Mouse (Mus musculus): ENCODE measurements around the gene Clic4. TPM values are rescaled to one million over a fixed set of nuclear protein-coding genes. Genes with fewer than 3 reads are reported as not detected.

Gene Clic4
- polyA plus RNA-seq, 1 experiment, result 34.8 TPM

DNA sequence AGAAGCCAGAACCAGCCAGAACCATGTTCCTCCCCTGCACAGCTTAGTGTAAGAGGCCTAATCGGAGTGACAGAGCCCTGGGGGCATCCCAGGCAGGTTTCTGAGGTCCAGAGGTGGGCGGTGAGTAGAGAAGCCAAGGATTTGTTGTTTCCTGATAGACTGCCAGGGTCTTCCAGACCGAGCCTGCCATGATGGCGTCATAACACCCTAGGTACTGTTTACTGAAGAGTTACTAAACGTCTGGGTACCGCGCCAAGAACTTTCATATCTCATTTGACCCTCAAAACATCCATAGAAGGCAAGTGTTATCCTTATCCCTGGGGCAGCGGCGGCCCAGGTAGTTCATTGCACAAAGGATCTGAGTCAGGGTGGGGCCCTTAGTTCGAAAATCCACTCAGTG is 26.1 kb upstream of the Clic4 start:
- no peak overlapping the region for H3K27ac ChIP-seq (ENCODE audit: control insufficient read depth, insufficient read depth, low read depth, low read length, poor library complexity)
- no peak overlapping the region for H3K4me3 ChIP-seq (replicated peaks; ENCODE audit: control insufficient read depth, low read depth, low read length)
- WGBS, result 74% methylated on average over 10 of the region's 10 CpGs
- TF ChIP-seq POLR2A (IDR thresholded peaks at IDR 0.05; ENCODE audit: borderline replicate concordance, control insufficient read depth, low read depth, low read length) (no peak), CTCF (IDR thresholded peaks at IDR 0.05; ENCODE audit: control insufficient read depth, insufficient read depth, low read length) (no peak)
- H3K4me1 ChIP-seq (ENCODE audit: control insufficient read depth, insufficient read depth, low read length), result peaks cover 1% of the 10 kb centered on the region

DNA sequence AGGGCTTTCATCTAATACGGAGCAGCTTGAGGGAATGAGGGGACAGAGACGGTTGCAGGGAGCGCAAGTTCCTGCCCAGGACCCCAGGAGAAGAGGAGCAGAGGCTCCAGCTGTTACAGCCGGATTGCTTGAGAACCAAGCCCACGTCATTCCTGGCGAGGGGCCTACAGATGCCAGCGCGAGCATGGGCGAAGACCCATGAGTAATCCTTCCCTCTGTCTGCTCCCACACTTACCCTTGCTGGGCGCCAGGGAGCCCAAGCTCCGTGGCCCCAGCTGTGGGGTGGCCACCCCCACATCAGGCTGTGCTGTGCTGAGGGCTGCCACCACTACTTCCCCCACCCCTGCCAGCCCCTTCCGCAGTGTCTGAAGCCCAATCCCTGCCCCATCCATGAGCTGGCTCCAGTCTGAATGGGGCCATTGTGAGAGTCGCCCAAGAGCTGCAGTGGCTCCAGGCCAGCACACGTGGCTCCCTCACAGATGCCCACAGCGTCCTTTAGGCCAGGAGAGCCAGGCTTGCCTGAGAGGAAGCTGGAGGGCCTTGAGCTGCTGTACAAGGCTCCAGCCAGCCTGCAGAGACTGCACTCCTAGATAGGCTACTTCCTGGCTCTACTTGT is 25.4 kb upstream of the Clic4 start:
- 73% methylated on average over 15 of the region's 15 CpGs for WGBS
- H3K4me1 ChIP-seq (ENCODE audit: control insufficient read depth, insufficient read depth, low read length), result peaks cover 1% of the 10 kb centered on the region
- no peak overlapping the region for H3K4me3 ChIP-seq (replicated peaks; ENCODE audit: control insufficient read depth, low read depth, low read length)
- TF ChIP-seq POLR2A (IDR thresholded peaks at IDR 0.05; ENCODE audit: borderline replicate concordance, control insufficient read depth, low read depth, low read length) (no peak), CTCF (IDR thresholded peaks at IDR 0.05; ENCODE audit: control insufficient read depth, insufficient read depth, low read length) (no peak)
- no peak overlapping the region for H3K27ac ChIP-seq (ENCODE audit: control insufficient read depth, insufficient read depth, low read depth, low read length, poor library complexity)

DNA sequence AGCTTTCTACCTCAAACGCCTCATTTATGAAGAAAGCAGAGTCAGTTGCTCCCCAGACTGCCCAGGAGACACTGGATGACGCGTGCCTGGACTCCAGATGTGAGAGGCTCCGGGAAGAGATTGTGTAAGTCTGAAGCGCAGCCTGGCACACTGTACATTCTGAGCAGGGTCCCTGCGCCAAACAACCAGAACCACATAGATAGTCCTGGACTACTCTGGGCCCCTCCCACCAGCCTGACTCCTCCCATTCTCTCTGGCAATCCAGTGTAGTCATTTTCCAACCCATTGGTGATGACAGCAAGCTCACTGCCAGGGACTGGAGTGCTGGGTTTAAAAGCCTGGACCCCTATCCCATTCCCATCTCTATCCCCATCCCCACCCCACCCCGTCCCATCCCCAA is 24.5 kb upstream of the Clic4 start:
- no peak overlapping the region for H3K27ac ChIP-seq (ENCODE audit: control insufficient read depth, insufficient read depth, low read depth, low read length, poor library complexity)
- no peak overlapping the region for H3K4me3 ChIP-seq (replicated peaks; ENCODE audit: control insufficient read depth, low read depth, low read length)
- peaks cover 3% of the 10 kb centered on the region for H3K4me1 ChIP-seq (ENCODE audit: control insufficient read depth, insufficient read depth, low read length)
- no peak for TF ChIP-seq CTCF (IDR thresholded peaks at IDR 0.05; ENCODE audit: control insufficient read depth, insufficient read depth, low read length)
- TF ChIP-seq POLR2A (IDR thresholded peaks at IDR 0.05; ENCODE audit: borderline replicate concordance, control insufficient read depth, low read depth, low read length), result no peak
- WGBS, result 78% methylated on average over 7 of the region's 7 CpGs

DNA sequence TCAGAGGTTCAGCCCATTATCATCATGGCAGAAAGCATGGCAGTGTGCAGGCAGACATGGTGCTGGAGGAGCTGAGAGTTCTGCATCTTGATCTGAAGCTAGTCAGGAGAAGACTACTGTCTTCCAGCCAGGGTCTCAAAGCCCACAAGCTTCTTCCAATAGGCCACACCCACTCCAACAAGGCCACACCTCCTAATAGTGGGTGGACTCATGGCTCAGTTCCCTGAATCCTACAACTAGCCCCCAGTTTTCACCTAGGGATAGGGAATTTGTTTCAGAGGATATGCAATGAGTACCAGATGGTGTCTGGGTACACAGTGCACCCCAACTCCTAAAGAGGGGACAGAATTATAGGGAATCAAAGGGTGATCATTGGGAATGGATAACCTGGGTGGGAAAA is 24.0 kb upstream of the Clic4 start:
- H3K4me1 ChIP-seq (ENCODE audit: control insufficient read depth, insufficient read depth, low read length), result peaks cover 3% of the 10 kb centered on the region
- TF ChIP-seq POLR2A (IDR thresholded peaks at IDR 0.05; ENCODE audit: borderline replicate concordance, control insufficient read depth, low read depth, low read length) (no peak), CTCF (IDR thresholded peaks at IDR 0.05; ENCODE audit: control insufficient read depth, insufficient read depth, low read length) (no peak)
- no peak overlapping the region for H3K27ac ChIP-seq (ENCODE audit: control insufficient read depth, insufficient read depth, low read depth, low read length, poor library complexity)
- H3K4me3 ChIP-seq (replicated peaks; ENCODE audit: control insufficient read depth, low read depth, low read length), result no peak overlapping the region

DNA sequence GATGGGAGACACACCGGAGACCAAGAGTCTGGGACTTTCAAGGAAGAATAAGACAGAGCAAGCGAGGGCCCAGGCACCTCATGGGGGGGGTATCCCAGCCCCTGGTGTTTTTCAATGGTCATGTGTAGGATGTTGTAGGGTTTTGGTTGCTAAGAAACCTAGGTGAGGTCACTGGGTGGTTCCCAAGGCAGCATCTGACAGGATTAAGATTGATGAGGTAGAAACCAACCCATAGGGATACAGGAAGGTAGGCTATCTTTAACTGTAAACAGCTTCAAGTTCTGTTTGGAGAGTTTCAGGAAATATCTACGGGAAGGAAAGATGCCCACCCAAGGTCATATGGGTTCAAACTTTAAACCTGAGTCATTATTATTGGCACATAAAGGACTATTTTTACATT is 21.2 kb upstream of the Clic4 start:
- 64% methylated on average over 3 of the region's 3 CpGs for WGBS
- Histone ChIP-seq H3K4me3 (replicated peaks; ENCODE audit: control insufficient read depth, low read depth, low read length) (no peak overlapping the region), H3K27ac (ENCODE audit: control insufficient read depth, insufficient read depth, low read depth, low read length, poor library complexity) (no peak overlapping the region), H3K4me1 (ENCODE audit: control insufficient read depth, insufficient read depth, low read length) (peaks cover 2% of the 10 kb centered on the region)
- TF ChIP-seq CTCF (IDR thresholded peaks at IDR 0.05; ENCODE audit: control insufficient read depth, insufficient read depth, low read length), result no peak
- TF ChIP-seq POLR2A (IDR thresholded peaks at IDR 0.05; ENCODE audit: borderline replicate concordance, control insufficient read depth, low read depth, low read length), result no peak

DNA sequence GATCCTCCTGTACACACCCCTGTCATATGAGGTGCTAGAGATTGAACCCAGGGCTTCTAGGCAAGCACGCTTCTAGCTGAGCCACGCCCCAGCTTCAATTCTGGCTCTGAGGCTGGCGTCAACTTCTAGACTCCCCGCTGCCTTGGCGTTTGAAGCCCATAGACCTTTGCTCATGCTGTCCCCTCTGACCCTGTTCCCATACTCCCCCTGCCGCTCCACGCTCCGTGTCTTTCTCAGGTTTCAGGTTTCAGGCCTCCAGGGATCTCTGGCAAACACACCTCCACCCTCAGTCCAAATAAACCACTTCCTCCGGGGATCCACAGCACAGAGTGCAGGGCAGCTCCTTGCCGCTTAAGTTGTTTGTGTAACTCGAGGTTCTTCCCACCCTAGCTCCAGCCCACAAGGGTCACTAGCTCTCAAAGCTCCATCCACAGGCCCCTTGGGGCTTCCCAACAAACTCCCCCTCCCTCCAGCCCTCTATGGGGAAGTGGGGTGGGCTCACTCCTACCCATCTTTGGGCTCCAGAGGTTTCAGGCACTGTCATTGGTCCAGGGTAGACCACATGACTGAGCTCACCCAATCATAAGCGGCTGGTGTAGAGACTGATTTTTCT is 20.0 kb upstream of the Clic4 start:
- Histone ChIP-seq H3K27ac (ENCODE audit: control insufficient read depth, insufficient read depth, low read depth, low read length, poor library complexity) (no peak overlapping the region), H3K4me1 (ENCODE audit: control insufficient read depth, insufficient read depth, low read length) (peaks cover 2% of the 10 kb centered on the region), H3K4me3 (replicated peaks; ENCODE audit: control insufficient read depth, low read depth, low read length) (no peak overlapping the region)
- 15% methylated on average over 12 of the region's 12 CpGs for WGBS
- TF ChIP-seq POLR2A (IDR thresholded peaks at IDR 0.05; ENCODE audit: borderline replicate concordance, control insufficient read depth, low read depth, low read length), result no peak
- TF ChIP-seq CTCF (IDR thresholded peaks at IDR 0.05; ENCODE audit: control insufficient read depth, insufficient read depth, low read length), result no peak

GRCm38 (mm10) chr4:135291841-135292240 is 19.2 kb upstream of the Clic4 start:
- H3K4me3 ChIP-seq (replicated peaks; ENCODE audit: control insufficient read depth, low read depth, low read length), result no peak overlapping the region
- no peak for TF ChIP-seq POLR2A (IDR thresholded peaks at IDR 0.05; ENCODE audit: borderline replicate concordance, control insufficient read depth, low read depth, low read length)
- TF ChIP-seq CTCF (IDR thresholded peaks at IDR 0.05; ENCODE audit: control insufficient read depth, insufficient read depth, low read length), result no peak
- WGBS, result 76% methylated on average over 6 of the region's 6 CpGs
- H3K4me1 ChIP-seq (ENCODE audit: control insufficient read depth, insufficient read depth, low read length), result peaks cover 2% of the 10 kb centered on the region
- H3K27ac ChIP-seq (ENCODE audit: control insufficient read depth, insufficient read depth, low read depth, low read length, poor library complexity), result no peak overlapping the region

DNA sequence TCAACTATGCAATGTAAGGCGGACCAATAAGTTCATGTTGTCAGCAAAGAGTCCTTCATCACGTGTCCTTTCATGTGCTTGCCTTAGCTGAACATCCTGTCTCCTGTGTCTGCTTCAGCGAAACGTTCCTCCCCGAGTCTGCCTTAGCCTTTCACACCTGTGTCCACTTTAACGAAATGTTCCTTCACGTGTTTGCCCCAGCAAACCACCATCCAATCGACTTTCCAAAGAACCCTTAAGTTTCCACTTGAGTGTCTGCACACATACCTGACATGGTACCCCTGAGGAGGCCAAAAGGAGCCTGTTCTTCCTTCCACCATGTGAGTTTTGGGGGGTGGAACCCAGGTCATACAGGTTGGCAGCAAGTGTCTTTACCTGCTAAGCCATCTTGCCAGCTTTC is 18.6 kb upstream of the Clic4 start:
- 90% methylated on average over 8 of the region's 8 CpGs for WGBS
- Histone ChIP-seq H3K4me3 (replicated peaks; ENCODE audit: control insufficient read depth, low read depth, low read length) (no peak overlapping the region), H3K27ac (ENCODE audit: control insufficient read depth, insufficient read depth, low read depth, low read length, poor library complexity) (no peak overlapping the region), H3K4me1 (ENCODE audit: control insufficient read depth, insufficient read depth, low read length) (peaks cover 4% of the 10 kb centered on the region)
- TF ChIP-seq CTCF (IDR thresholded peaks at IDR 0.05; ENCODE audit: control insufficient read depth, insufficient read depth, low read length), result no peak
- TF ChIP-seq POLR2A (IDR thresholded peaks at IDR 0.05; ENCODE audit: borderline replicate concordance, control insufficient read depth, low read depth, low read length), result no peak
